Mouse (Mus musculus): ENCODE measurements around the gene Tat.
A peak's percentile ranks its signal among the peaks of the same experiment; 100 is the strongest.
"Not testable (repeated sequence)": the region's sequence is repeated elsewhere in the genome, so short reads cannot be mapped to it uniquely, and the experiment has no call there.

The Tat gene

GRCm38 (mm10) chr8:109982386-109983105 lies 7.7 kb upstream of the Tat start:
- no peak for DNase-seq (ENCODE audit: low spot score in 2 of 2)

GRCm38 (mm10) chr8:109983944-109984343 lies 6.3 kb upstream of the Tat start:
- DNase-seq (ENCODE audit: low spot score in 2 of 2), result no peak

GRCm38 (mm10) chr8:109986384-109986783 lies 3.9 kb upstream of the Tat start:
- no peak for DNase-seq (ENCODE audit: low spot score in 2 of 2)

- no peak for DNase-seq (ENCODE audit: low spot score in 2 of 2)
Measured at GRCm38 (mm10) chr8:109987776-109988175, 2.5 kb upstream of the Tat start.

GRCm38 (mm10) chr8:109989151-109989550 lies 1.1 kb upstream of the Tat start:
- no peak for DNase-seq (ENCODE audit: low spot score in 2 of 2)

- DNase-seq (ENCODE audit: low spot score in 2 of 2), result no peak
Measured at GRCm38 (mm10) chr8:109992166-109992565, 1.9 kb downstream of the Tat start.

GRCm38 (mm10) chr8:109992951-109993350 lies 2.7 kb downstream of the Tat start:
- no peak for DNase-seq (ENCODE audit: low spot score in 2 of 2)

- no peak for DNase-seq (ENCODE audit: low spot score in 2 of 2)
Measured at GRCm38 (mm10) chr8:109997381-109997780, 7.1 kb downstream of the Tat start.

GRCm38 (mm10) chr8:109998066-109998465 lies 7.8 kb downstream of the Tat start:
- DNase-seq (ENCODE audit: low spot score in 2 of 2), result no peak

GRCm38 (mm10) chr8:109999974-110000373 lies 9.7 kb downstream of the Tat start:
- DNase-seq (ENCODE audit: low spot score in 2 of 2), result no peak

- DNase-seq (ENCODE audit: low spot score in 2 of 2), result no peak
Measured at GRCm38 (mm10) chr8:110002953-110003352, 12.7 kb downstream of the Tat start.

- no peak for DNase-seq (ENCODE audit: low spot score in 2 of 2)
Measured at GRCm38 (mm10) chr8:110004300-110004699, 14.1 kb downstream of the Tat start.

- peak; percentile 25 to 34 for DNase-seq (ENCODE audit: low spot score in 2 of 2)
Measured at GRCm38 (mm10) chr8:110006312-110007023, 16.2 kb downstream of the Tat start.

GRCm38 (mm10) chr8:110008228-110008994 lies 18.2 kb downstream of the Tat start:
- no peak for DNase-seq (ENCODE audit: low spot score in 2 of 2)

- DNase-seq (ENCODE audit: low spot score in 2 of 2), result no peak
Measured at GRCm38 (mm10) chr8:110008995-110009446, 18.8 kb downstream of the Tat start.

- peak in 1 of 2 experiments; percentile 17 for DNase-seq (ENCODE audit: low spot score in 2 of 2)
Measured at GRCm38 (mm10) chr8:110010868-110011267, 20.6 kb downstream of the Tat start.

GRCm38 (mm10) chr8:110022081-110022480 lies 31.8 kb downstream of the Tat start:
- DNase-seq (ENCODE audit: low spot score in 2 of 2), result no peak

GRCm38 (mm10) chr8:110022768-110023344 lies 32.6 kb downstream of the Tat start:
- DNase-seq (ENCODE audit: low spot score in 2 of 2), result no peak

GRCm38 (mm10) chr8:110033771-110034170 lies 43.5 kb downstream of the Tat start:
- DNase-seq (ENCODE audit: low spot score in 2 of 2), result not testable (repeated sequence)

- no peak for DNase-seq (ENCODE audit: low spot score in 2 of 2)
Measured at GRCm38 (mm10) chr8:110034331-110034730, 44.1 kb downstream of the Tat start.

GRCm38 (mm10) chr8:110036156-110036555 lies 45.9 kb downstream of the Tat start:
- peak in 1 of 2 experiments; percentile 6 for DNase-seq (ENCODE audit: low spot score in 2 of 2)

- DNase-seq (ENCODE audit: low spot score in 2 of 2), result peak in 1 of 2 experiments; percentile 7
Measured at GRCm38 (mm10) chr8:110039216-110039615, 49.0 kb downstream of the Tat start.

Measured in frontal cortex, postnatal 36 days (tissue).